Mouse (Mus musculus) kidney, adult 2 months (tissue): ENCODE measurements at regions not wholly inside any gene's neighbourhood (a gene's known extent, or its start where the extent isn't known, plus 50 kb on each side); places are given as distances from the start of the nearest gene placed in this dataset.
"Not testable (repeated sequence)": the region's sequence is repeated elsewhere in the genome, so short reads cannot be mapped to it uniquely, and the experiment has no call there.

Experiments used
- CTCF ChIP-seq: fragments of 200-500 bp; conservative IDR thresholded peaks from 2 replicates; pipeline ENCODE4 v1.5.1; 2011; ENCODE audit warnings: low read depth, mild to moderate bottlenecking, control low read depth, low read length, moderate library complexity, mixed read lengths; ENCODE audit not compliant: insufficient read depth, insufficient read length
- POLR2A ChIP-seq: fragments of 200-500 bp; IDR thresholded peaks from one replicate; pipeline ENCODE4 v1.6.1; 2011; ENCODE audit warnings: low read depth, low read length, control low read depth

DNA sequence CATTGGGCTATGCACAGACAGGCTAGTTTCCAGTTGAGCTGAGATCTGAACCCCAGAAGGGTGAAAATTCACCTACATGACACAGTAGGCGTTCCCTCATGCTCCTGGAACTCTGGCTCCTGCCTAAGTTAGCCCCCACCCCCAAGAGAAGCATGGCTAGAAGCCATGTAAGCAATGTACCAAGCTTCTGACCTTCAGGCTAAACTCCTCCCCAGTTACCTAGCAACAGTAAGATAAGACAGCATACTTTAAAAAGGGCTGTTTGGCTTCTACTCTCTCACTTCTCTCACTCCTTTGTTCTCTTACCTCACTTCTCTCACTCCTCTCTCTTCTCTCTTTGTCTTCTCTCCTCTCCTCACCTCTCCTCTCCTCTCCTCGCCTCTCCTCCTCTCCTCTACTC lies 629.7 kb upstream of the Prmt6 start:
- not testable (repeated sequence) for TF ChIP-seq POLR2A, CTCF
